Comparison of ENCODE assay signal across 20 mouse cellular contexts in the genomic region with DNA sequence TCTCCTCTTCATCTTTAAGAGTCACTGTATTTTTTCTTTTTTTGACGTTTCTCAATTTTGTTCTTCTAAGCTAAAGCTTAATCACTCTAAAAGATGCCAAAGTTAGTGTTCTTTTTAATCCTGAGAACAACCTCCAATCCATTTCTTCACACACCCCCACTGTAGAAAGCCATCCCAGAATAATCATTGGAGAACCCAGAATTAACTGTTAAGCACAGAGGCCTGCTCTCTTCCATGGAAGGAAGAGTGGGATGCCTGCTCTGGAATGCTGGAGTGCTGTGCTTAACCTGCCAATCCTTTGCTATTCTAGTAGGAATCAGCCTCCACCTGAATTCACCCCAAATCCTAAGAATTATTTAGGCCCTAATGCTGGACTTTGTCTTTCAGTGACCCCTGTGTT.
"Had no signal": no experiment of that assay in that cellular context is flagged by ENCODE, and none has a peak within 500 bp of the region (broad histone marks: within the 10 kb centered on the region; RNA-seq: fewer than 3 reads in every experiment).

No protein-coding gene starts in this region.

- DNase-seq: cerebellum, adult 8-10 months; cerebellum, adult 9-10 months; cerebellum, adult 9-11 months; cerebellum, postnatal 10 days; cerebellum, postnatal 25 days; cerebellum, postnatal 36 days; embryo, embryonic 11 days; forebrain, postnatal 0 days; gastrocnemius, adult 2 months; gastrocnemius, postnatal 10 days; gastrocnemius, postnatal 14 days; gastrocnemius, postnatal 25 days; gastrocnemius, postnatal 36 days; heart, adult 11 months; heart, adult 18-20 months; heart, adult 2 months had no signal

- ATAC-seq: forebrain, embryonic 13.5 days; forebrain, embryonic 14.5 days; forebrain, embryonic 15.5 days; forebrain, embryonic 16.5 days; forebrain, postnatal 0 days had no signal
